Mouse (Mus musculus): ENCODE data around the gene Rxfp2. TPM values are rescaled to one million over a fixed set of nuclear protein-coding genes. Genes with fewer than 3 reads are reported as not detected.

The Rxfp2 gene
- polyA plus RNA-seq, 1 experiment from 2014 or later, result 0.06 TPM

DNA sequence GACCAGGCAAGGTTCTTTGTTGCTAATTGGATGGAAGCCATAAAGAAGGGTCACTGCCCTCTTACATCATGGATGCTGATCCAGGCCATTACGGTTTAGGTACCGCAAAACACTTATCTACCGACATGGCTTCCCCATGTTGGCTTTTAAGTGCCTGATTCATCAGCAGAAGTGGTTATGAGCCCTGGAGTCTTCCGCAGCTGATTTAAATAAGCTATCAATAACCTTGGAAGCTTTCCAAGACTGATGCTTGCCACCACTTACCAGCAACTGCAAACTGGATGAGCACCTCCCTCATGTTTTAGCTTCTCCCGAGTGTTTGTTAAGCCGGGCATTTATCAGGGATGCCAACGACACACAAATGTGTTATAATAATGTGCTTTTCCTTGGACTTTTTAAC lies 112.7 kb downstream of the Rxfp2 start:
- Histone ChIP-seq H3K27ac (no peak overlapping the region), H3K4me2 (no peak overlapping the region), H3K36me3 (no peaks in the 10 kb centered on the region), H3K4me3 (replicated peaks) (no peak overlapping the region), H3K27me3 (no peaks in the 10 kb centered on the region), H3K9ac (no peak overlapping the region), H3K4me1 (replicated peaks) (peaks cover 30% of the 10 kb centered on the region), H3K9me3 (replicated peaks) (no peaks in the 10 kb centered on the region)
- no peak for DNase-seq
- 83% methylated on average over 7 of the region's 7 CpGs for WGBS (ENCODE audit: insufficient replicate concordance)
- ATAC-seq (ENCODE audit: low read depth), result no peak

Other genes with a start within 250 kb of the Rxfp2 start
- 2.4 TPM in 2 replicates for gene Fry, start 100.0 kb downstream of the Rxfp2 start, polyA plus RNA-seq (2015; fragmentation: Nextera tagmentation; extraction: Ambion mirVana)

All from liver, embryonic 13.5 days (tissue).